Mouse (Mus musculus): ENCODE results near the gene Bphl. TPM values are rescaled to one million over a fixed set of nuclear protein-coding genes. Genes with fewer than 3 reads are reported as not detected.

Bphl gene
- polyA plus RNA-seq, 1 experiment, result 22.2 TPM

- 24% methylated on average over 5 of the region's 5 CpGs for WGBS
- DNase-seq (ENCODE audit: low read depth, low spot score), result no peak
Measured at GRCm38 (mm10) chr13:34112369-34113081, 75.1 kb downstream of the Bphl start.

GRCm38 (mm10) chr13:34113086-34113485 is 75.7 kb downstream of the Bphl start:
- DNase-seq (ENCODE audit: low read depth, low spot score), result no peak
- 85% methylated on average over 3 of the region's 3 CpGs for WGBS

DNA sequence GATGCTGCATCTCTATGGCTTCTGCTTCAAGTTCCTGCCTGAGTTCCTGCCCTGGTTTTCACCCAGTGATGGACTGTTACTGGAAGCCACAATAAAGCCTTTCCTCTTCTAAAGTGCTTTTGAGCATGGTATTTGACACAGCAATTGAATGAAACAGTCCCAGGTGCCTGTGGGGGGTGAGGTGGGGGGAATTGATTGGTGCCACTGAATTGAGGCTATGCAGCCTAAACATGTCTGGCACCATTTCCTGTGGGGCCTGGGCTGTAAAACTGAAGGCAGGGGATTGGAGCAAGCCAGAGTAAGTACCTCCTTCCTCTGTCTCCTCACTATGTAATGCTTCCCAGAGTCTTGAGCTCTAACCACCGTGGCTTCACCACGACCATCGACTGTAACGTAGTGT is 77.3 kb downstream of the Bphl start:
- WGBS, result 83% methylated on average over 4 of the region's 4 CpGs
- no peak for DNase-seq (ENCODE audit: low read depth, low spot score)

- 87% methylated on average over 6 of the region's 6 CpGs for whole genome bisulfite sequencing
Measured at GRCm38 (mm10) chr13:34116508-34116907, 79.1 kb downstream of the Bphl start.

GRCm38 (mm10) chr13:34118816-34119215 is 81.4 kb downstream of the Bphl start:
- no peak for DNase-seq (ENCODE audit: low read depth, low spot score)
- 88% methylated on average over 4 of the region's 4 CpGs for WGBS

More at GRCm38 (mm10) chr13:34116508-34116907, 79.1 kb downstream of the Bphl start:
- DNase-seq (ENCODE audit: low read depth, low spot score), result no peak

DNA sequence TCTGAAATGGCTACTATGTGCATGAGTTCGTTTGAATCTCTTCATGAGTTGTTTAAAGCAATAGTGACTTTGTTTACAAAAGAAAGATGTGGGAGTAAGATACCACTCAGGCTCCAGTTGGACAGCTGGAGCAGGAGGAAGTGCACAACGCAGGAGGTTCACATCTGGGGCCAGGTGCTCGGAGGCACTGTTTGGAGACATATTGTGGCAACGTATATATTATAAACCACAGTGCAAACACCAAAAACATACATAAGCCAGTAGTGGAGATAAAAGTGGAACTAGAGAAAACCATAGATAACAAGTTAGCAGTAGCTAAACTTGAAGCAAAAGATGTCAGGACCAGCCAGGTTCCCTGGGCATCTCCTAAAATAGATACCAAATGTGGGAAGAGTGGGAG is 82.0 kb downstream of the Bphl start:
- 21% methylated on average over 4 of the region's 4 CpGs for WGBS

GRCm38 (mm10) chr13:34120536-34120935 is 83.1 kb downstream of the Bphl start:
- DNase-seq (ENCODE audit: low read depth, low spot score), result no peak
- whole genome bisulfite sequencing, result 32% methylated on average over 2 of the region's 2 CpGs

More for the DNA sequence above, 82.0 kb downstream of the Bphl start:
- no peak for DNase-seq (ENCODE audit: low read depth, low spot score)

Other genes starting within 250 kb of the Bphl start
- not detected in 2 replicates for gene Serpinb6e, start 194.2 kb upstream of the Bphl start, polyA plus RNA-seq (2012; rRNA removed)
- not detected in 2 replicates for gene Serpinb6c, start 131.9 kb upstream of the Bphl start, polyA plus RNA-seq (2012; rRNA removed)
- 14.5 and 16.3 TPM in 2 replicates for gene Nqo2, start 72.9 kb upstream of the Bphl start, polyA plus RNA-seq (2012; rRNA removed)
- 6.6 and 9.2 TPM in 2 replicates for gene Ripk1, start 35.2 kb upstream of the Bphl start, polyA plus RNA-seq (2012; rRNA removed)
- 220 and 263 TPM in 2 replicates for gene Serpinb6a, start 34.8 kb upstream of the Bphl start, polyA plus RNA-seq (2012; rRNA removed)
- 118 and 120 TPM in 2 replicates for gene Tubb2a, start 40.4 kb downstream of the Bphl start, polyA plus RNA-seq (2012; rRNA removed)
- 14.2 and 17.0 TPM in 2 replicates for gene Tubb2b, start 92.9 kb downstream of the Bphl start, polyA plus RNA-seq (2012; rRNA removed)
- gene Psmg4, start 125.4 kb downstream of the Bphl start, polyA plus RNA-seq (2012; rRNA removed), result 73.0 and 77.6 TPM in 2 replicates